Mouse (Mus musculus) heart, postnatal 36 days (tissue): ENCODE results near the gene Olr1. TPM values are rescaled to one million over a fixed set of nuclear protein-coding genes. Genes with fewer than 3 reads are reported as not detected.

Source experiments
- total RNA-seq, 2 experiments: library from RNA; stranded (reverse); gene quantifications; 2 replicates each; pipeline ENCODE4 v1.2.3; 2021

Olr1 gene
- total RNA-seq, 2 experiments from 2014 or later: 0.08 to 0.16 TPM

Other genes starting within 250 kb of the Olr1 start
- under 1 TPM in 1 of 2 experiments, not detected in 1; 0.28 TPM for gene Cd69, start 231.7 kb downstream of the Olr1 start, total RNA-seq
- gene 4922502D21Rik, start 175.4 kb downstream of the Olr1 start, total RNA-seq: not detected
- gene Clec12a, start 164.5 kb downstream of the Olr1 start, total RNA-seq: 1 to 10 TPM; 1.1 TPM
- under 1 TPM in 1 of 2 experiments, not detected in 1; 0.19 TPM for gene Clec12b, start 121.3 kb downstream of the Olr1 start, total RNA-seq
- 1 to 10 TPM; 1.5 to 1.7 TPM for gene Clec1b, start 109.9 kb downstream of the Olr1 start, total RNA-seq
- gene Clec9a, start 98.3 kb downstream of the Olr1 start, total RNA-seq: under 1 TPM; 0.31 to 0.33 TPM
- gene Clec1a, start 55.2 kb downstream of the Olr1 start, total RNA-seq: 10 to 100 TPM in 1 of 2 experiments, 1 to 10 TPM in 1; 9.8 to 11.1 TPM
- gene Tmem52b, start 5.4 kb upstream of the Olr1 start, total RNA-seq: not detected
- gene Gabarapl1, start 26.0 kb upstream of the Olr1 start, total RNA-seq: 100 to 1,000 TPM; 151 to 152 TPM
- gene Klre1, start 70.7 kb upstream of the Olr1 start, total RNA-seq: not detected
- gene Klrd1, start 84.6 kb upstream of the Olr1 start, total RNA-seq: under 1 TPM in 1 of 2 experiments, not detected in 1; 0.38 TPM
- gene Klrk1, start 116.7 kb upstream of the Olr1 start, total RNA-seq: under 1 TPM in 1 of 2 experiments, not detected in 1; 0.19 TPM
- not detected for gene Klrc3, start 136.2 kb upstream of the Olr1 start, total RNA-seq
- not detected for gene Klrc2, start 153.5 kb upstream of the Olr1 start, total RNA-seq
- gene Klrc1, start 171.8 kb upstream of the Olr1 start, total RNA-seq: under 1 TPM in 1 of 2 experiments, not detected in 1; 0.41 TPM
- gene Klri1, start 210.0 kb upstream of the Olr1 start, total RNA-seq: not detected
- gene Klri2, start 233.3 kb upstream of the Olr1 start, total RNA-seq: not detected